Mouse (Mus musculus): Measurements from ENCODE around the gene Sp8. TPM values are rescaled to one million over a fixed set of nuclear protein-coding genes. Genes with fewer than 3 reads are reported as not detected.

Sp8 gene
- not detected for total RNA-seq (2023)

GRCm38 (mm10) chr12:118846221-118846620 lies at the start of gene Sp8:
TSS of gene Sp8 (plus strand) at chr12:118846329.

Other genes with a start within 250 kb of the Sp8 start
- gene Abcb5, start 120.1 kb downstream of the Sp8 start, total RNA-seq (2023): not detected

Data from monocyte, adult 59 days (primary cell).